Mouse (Mus musculus): ENCODE data around the gene Fsip1. TPM values are rescaled to one million over a fixed set of nuclear protein-coding genes. Genes with fewer than 3 reads are reported as not detected.
A peak's percentile ranks its signal among the peaks of the same experiment; 100 is the strongest.

The Fsip1 gene
- polyA plus RNA-seq, 1 experiment = 29.8 TPM

DNA sequence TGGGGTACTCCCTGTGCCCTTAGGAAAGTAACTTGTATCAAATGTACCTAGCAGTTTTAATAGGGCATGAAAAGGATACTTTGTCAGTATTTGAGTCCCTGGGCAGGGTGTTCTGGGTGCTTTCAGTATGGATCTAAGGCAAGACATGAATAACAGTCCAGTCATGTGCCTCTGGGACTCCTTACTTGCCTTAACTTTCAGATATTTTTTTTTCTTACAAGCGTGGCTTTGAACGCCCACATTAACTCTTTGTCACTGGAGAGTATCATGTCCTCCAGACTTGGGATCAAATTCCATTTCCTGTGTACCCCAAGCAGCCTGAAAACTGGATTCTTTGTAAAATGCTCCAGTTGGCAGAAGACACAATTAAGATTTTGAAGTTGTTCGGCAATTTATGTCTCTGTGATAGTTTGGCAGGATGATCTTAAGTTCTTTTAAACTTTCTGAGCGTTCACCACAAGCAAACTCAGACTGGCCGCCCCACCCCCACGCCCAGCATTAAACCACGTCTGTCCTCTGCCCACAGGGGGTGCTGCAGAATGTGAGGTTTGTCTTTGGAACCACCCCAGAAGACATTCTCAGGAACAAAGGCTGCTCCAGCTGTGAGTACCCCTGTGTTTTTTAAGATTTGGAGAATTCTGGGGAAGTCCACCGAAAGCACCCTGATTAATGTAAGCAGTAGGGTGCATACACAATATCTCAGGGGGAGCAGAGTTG, 142.8 kb downstream of the Fsip1 start:
- TF ChIP-seq POLR2A (IDR thresholded peaks at IDR 0.05; ENCODE audit: control insufficient read depth, low read depth, low read length) (no peak), CTCF (IDR thresholded peaks at IDR 0.05; ENCODE audit: control insufficient read depth, insufficient read depth, insufficient replicate concordance, low read depth, low read length) (no peak)
- Histone ChIP-seq H3K4me3 (ENCODE audit: control insufficient read depth, low read depth, low read length) (no peak overlapping the region), H3K4me1 (ENCODE audit: control insufficient read depth, insufficient read depth, low read length) (peaks cover 10% of the 10 kb centered on the region), H3K27me3 (ENCODE audit: control insufficient read depth, insufficient read depth, low read length) (no peaks in the 10 kb centered on the region), H3K36me3 (ENCODE audit: control insufficient read depth, insufficient read depth, low read length) (no peaks in the 10 kb centered on the region), H3K27ac (ENCODE audit: control insufficient read depth, insufficient read depth, low read depth, low read length) (no peak overlapping the region)

DNA sequence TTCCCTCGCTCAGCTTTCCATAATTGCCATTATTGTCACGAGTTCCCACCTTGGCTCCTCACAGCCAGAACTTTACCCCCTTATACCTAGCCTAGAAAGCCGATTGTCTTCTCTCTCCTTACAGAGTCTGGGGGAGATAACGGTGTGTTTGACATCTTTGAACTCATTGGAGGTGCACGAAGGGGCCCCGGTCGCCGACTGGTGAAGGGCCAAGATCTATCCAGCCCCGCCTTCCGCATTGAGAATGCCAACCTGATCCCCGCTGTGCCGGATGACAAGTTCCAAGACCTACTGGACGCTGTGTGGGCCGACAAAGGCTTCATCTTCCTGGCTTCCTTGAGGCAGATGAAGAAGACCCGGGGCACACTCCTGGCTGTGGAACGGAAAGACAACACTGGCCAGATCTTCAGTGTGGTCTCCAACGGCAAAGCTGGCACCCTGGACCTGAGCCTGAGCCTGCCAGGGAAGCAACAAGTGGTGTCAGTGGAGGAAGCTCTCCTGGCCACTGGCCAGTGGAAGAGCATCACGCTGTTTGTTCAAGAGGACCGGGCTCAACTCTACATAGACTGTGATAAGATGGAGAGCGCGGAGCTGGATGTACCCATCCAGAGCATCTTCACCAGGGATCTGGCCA, 143.8 kb downstream of the Fsip1 start:
- peaks cover 10% of the 10 kb centered on the region for H3K4me1 ChIP-seq (ENCODE audit: control insufficient read depth, insufficient read depth, low read length)
- H3K27ac ChIP-seq (ENCODE audit: control insufficient read depth, insufficient read depth, low read depth, low read length) = no peak overlapping the region
- no peaks in the 10 kb centered on the region for H3K27me3 ChIP-seq (ENCODE audit: control insufficient read depth, insufficient read depth, low read length)
- H3K36me3 ChIP-seq (ENCODE audit: control insufficient read depth, insufficient read depth, low read length) = no peaks in the 10 kb centered on the region
- H3K4me3 ChIP-seq (ENCODE audit: control insufficient read depth, low read depth, low read length) = peak overlapping the region; percentile 14; the same call in 1 of the 2 replicates
- TF ChIP-seq POLR2A (IDR thresholded peaks at IDR 0.05; ENCODE audit: control insufficient read depth, low read depth, low read length) (no peak), CTCF (IDR thresholded peaks at IDR 0.05; ENCODE audit: control insufficient read depth, insufficient read depth, insufficient replicate concordance, low read depth, low read length) (no peak)

DNA sequence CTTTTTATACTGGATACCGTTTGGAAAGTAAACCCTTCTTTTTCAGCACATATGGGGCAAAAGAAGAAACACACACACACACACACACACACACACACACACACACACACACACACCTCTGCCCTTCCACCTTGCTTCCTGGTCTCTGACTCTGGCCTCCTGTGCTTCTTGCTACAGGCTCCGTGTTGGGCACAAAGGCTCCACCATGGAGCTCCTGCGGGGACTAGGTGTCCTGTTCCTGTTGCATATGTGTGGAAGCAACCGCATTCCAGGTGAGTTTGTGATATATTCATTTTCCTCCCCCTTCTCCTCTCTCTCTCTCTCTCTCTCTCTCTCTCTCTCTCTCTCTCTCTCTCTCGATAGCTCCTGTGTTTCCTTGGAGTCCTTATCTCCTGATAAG, 144.3 kb downstream of the Fsip1 start:
- Histone ChIP-seq H3K36me3 (ENCODE audit: control insufficient read depth, insufficient read depth, low read length) (no peaks in the 10 kb centered on the region), H3K27ac (ENCODE audit: control insufficient read depth, insufficient read depth, low read depth, low read length) (no peak overlapping the region), H3K4me1 (ENCODE audit: control insufficient read depth, insufficient read depth, low read length) (peaks cover 10% of the 10 kb centered on the region), H3K27me3 (ENCODE audit: control insufficient read depth, insufficient read depth, low read length) (no peaks in the 10 kb centered on the region), H3K4me3 (ENCODE audit: control insufficient read depth, low read depth, low read length) (no peak overlapping the region)
- TF ChIP-seq CTCF (IDR thresholded peaks at IDR 0.05; ENCODE audit: control insufficient read depth, insufficient read depth, insufficient replicate concordance, low read depth, low read length) = no peak
- TF ChIP-seq POLR2A (IDR thresholded peaks at IDR 0.05; ENCODE audit: control insufficient read depth, low read depth, low read length) = no peak

DNA sequence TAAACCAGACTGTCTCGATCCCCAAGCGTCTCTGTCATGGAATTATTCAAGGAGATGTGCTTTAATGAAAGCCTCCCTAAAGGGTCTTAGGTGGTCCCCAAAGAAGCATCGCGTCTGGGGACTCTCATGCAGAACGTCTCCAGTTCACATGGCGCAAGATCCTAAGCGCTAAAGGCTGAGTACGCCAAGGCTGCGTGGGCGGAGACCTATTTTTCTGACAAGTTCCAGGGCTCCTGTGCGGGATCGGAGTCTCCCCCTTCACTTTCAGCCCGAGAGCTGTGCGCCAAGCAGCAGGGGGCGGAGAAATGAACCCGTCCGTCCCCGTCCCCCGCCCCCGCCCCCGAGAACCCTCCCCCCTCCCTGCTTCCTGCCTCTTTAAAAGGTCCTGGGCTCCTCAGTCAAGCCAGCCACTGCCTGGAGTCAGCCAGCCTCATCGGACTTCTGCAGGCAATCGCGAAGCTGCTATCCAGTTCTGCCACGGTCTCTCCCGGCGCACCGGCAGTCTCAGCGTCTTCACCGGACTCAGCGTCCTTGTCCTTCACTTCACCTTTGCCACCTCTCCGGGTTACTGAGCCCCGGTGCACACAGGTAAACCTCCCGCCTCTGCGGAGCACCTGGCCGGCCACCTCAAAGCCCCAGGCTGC, 145.2 kb downstream of the Fsip1 start, which contains the start of gene Thbs1:
TSS of gene Thbs1 (plus strand) at position 389 of the 644 bp plus-strand sequence.
- peak; percentile 47; the same call in 1 of the 2 replicates for TF ChIP-seq POLR2A (IDR thresholded peaks at IDR 0.05; ENCODE audit: control insufficient read depth, low read depth, low read length)
- no peak for TF ChIP-seq CTCF (IDR thresholded peaks at IDR 0.05; ENCODE audit: control insufficient read depth, insufficient read depth, insufficient replicate concordance, low read depth, low read length)
- Histone ChIP-seq H3K27me3 (ENCODE audit: control insufficient read depth, insufficient read depth, low read length) (no peaks in the 10 kb centered on the region), H3K27ac (ENCODE audit: control insufficient read depth, insufficient read depth, low read depth, low read length) (peak within 1 kb of the TSS; percentile 68; the same call in 1 of the 2 replicates), H3K4me1 (ENCODE audit: control insufficient read depth, insufficient read depth, low read length) (peaks cover 10% of the 10 kb centered on the region), H3K36me3 (ENCODE audit: control insufficient read depth, insufficient read depth, low read length) (no peaks in the 10 kb centered on the region), H3K4me3 (ENCODE audit: control insufficient read depth, low read depth, low read length) (peak within 1 kb of the TSS; percentile 76)

DNA sequence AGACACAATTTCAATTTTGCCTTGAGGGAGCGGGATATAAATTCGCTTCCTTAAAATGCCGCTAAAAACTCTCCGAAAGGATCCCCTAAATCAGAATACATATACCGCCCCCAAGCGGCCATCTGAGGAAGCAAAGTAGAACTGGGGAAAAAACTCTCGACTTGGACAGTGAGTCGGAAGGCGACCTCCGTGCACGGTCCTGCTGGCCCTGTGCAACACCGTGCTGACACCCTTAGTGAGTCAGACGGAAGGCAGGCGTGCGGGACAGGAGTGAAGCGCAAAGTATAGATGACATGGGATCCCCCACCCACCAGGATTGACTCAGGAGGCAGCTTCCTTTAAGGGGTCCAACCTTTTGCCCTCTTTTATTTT, 145.7 kb downstream of the Fsip1 start:
- H3K27me3 ChIP-seq (ENCODE audit: control insufficient read depth, insufficient read depth, low read length) = no peaks in the 10 kb centered on the region
- peaks cover 10% of the 10 kb centered on the region for H3K4me1 ChIP-seq (ENCODE audit: control insufficient read depth, insufficient read depth, low read length)
- H3K36me3 ChIP-seq (ENCODE audit: control insufficient read depth, insufficient read depth, low read length) = no peaks in the 10 kb centered on the region
- peak overlapping the region; percentile 73 for H3K4me3 ChIP-seq (ENCODE audit: control insufficient read depth, low read depth, low read length)
- peak; percentile 39; the same call in 1 of the 2 replicates for TF ChIP-seq CTCF (IDR thresholded peaks at IDR 0.05; ENCODE audit: control insufficient read depth, insufficient read depth, insufficient replicate concordance, low read depth, low read length)
- TF ChIP-seq POLR2A (IDR thresholded peaks at IDR 0.05; ENCODE audit: control insufficient read depth, low read depth, low read length) = no peak
- H3K27ac ChIP-seq (ENCODE audit: control insufficient read depth, insufficient read depth, low read depth, low read length) = peak overlapping the region; percentile 68; the same call in 1 of the 2 replicates

DNA sequence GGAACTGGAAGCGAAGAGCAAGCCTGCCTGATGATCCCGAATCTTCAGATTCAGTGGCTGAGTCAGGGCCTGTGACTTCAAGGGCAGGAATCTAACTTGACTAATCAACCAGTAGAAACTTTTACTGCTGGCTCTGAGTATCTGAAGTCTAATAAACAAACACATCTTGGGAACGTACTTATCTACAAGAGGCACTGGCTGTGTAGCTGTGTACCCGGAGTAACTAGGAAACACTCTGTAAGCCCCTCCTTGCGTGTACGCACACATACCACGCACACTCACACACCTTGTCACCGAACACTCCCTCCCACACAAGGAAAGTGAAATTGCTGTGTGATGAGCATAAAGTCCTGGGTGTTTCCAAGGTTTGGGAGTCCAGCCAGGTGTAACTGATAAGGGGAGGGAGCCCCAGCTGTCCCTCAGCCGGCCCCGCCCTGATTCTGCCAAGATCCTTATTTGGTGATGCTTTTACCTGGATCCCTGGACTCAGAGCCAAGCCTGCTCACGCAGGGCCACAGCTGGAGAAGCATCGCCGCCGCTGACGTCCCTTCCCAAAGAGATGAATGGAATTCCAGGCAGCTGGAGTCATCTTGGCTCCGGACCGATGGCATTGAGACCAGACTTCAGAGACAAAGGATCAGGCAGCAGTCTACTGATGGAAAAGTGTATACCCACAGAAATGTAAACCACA, 146.4 kb downstream of the Fsip1 start:
- Histone ChIP-seq H3K27ac (ENCODE audit: control insufficient read depth, insufficient read depth, low read depth, low read length) (no peak overlapping the region), H3K4me3 (ENCODE audit: control insufficient read depth, low read depth, low read length) (no peak overlapping the region), H3K36me3 (ENCODE audit: control insufficient read depth, insufficient read depth, low read length) (no peaks in the 10 kb centered on the region), H3K27me3 (ENCODE audit: control insufficient read depth, insufficient read depth, low read length) (no peaks in the 10 kb centered on the region), H3K4me1 (ENCODE audit: control insufficient read depth, insufficient read depth, low read length) (peaks cover 10% of the 10 kb centered on the region)
- no peak for TF ChIP-seq POLR2A (IDR thresholded peaks at IDR 0.05; ENCODE audit: control insufficient read depth, low read depth, low read length)
- no peak for TF ChIP-seq CTCF (IDR thresholded peaks at IDR 0.05; ENCODE audit: control insufficient read depth, insufficient read depth, insufficient replicate concordance, low read depth, low read length)

All from testis, adult 2 months (tissue).